Mouse (Mus musculus): Measurements from ENCODE around the gene Gm13090. TPM values are rescaled to one million over a fixed set of nuclear protein-coding genes. Genes with fewer than 3 reads are reported as not detected.
A peak's percentile ranks its signal among the peaks of the same experiment; 100 is the strongest.

Gm13090 gene
- total and polyA plus RNA-seq, 3 experiments = not detected

- H3K27me3 ChIP-seq (ENCODE audit: insufficient read depth, low read length) = no peaks in the 10 kb centered on the region
- ATAC-seq (ENCODE audit: extremely low read depth, insufficient number of reproducible peaks, low FRiP score, poor library complexity, severe bottlenecking) (no peak), DNase-seq (ENCODE audit: low spot score) (no peak)
- no peak overlapping the region for H3K4me3 ChIP-seq (ENCODE audit: low read depth, low read length)
- peaks cover 95% of the 10 kb centered on the region for H3K9me3 ChIP-seq (replicated peaks)
- TF ChIP-seq GATA2 (IDR thresholded peaks at IDR 0.05; ENCODE audit: borderline replicate concordance, low read depth, low read length) = no peak
- TF ChIP-seq CTCF (IDR thresholded peaks at IDR 0.05; ENCODE audit: low read depth, low read length) = no peak
- no peak for TF ChIP-seq POLR2AphosphoS5 (IDR thresholded peaks at IDR 0.05; ENCODE audit: insufficient replicate concordance, low read depth, low read length)
- TF ChIP-seq TAL1 (conservative IDR thresholded peaks at IDR 0.05; ENCODE audit: low read depth, low read length) = no peak
- TF ChIP-seq GATA1 (IDR thresholded peaks at IDR 0.05; ENCODE audit: borderline replicate concordance, low read length) = no peak
- no peaks in the 10 kb centered on the region for H3K36me3 ChIP-seq (replicated peaks)
- no peaks in the 10 kb centered on the region for H3K4me1 ChIP-seq (ENCODE audit: insufficient read depth, low read depth, low read length)
Measured at GRCm38 (mm10) chr4:151138586-151138985, 49.2 kb downstream of the Gm13090 start.

GRCm38 (mm10) chr4:151139053-151139840, 49.9 kb downstream of the Gm13090 start:
- ATAC-seq (ENCODE audit: extremely low read depth, insufficient number of reproducible peaks, low FRiP score, poor library complexity, severe bottlenecking) = no peak
- no peak for DNase-seq (ENCODE audit: low spot score)
- no peaks in the 10 kb centered on the region for H3K27me3 ChIP-seq (ENCODE audit: insufficient read depth, low read length)

GRCm38 (mm10) chr4:151140368-151140982, 51.1 kb downstream of the Gm13090 start:
- Histone ChIP-seq H3K27me3 (ENCODE audit: insufficient read depth, low read length) (no peaks in the 10 kb centered on the region), H3K4me3 (ENCODE audit: low read depth, low read length) (peak overlapping the region; percentile 27; the same call in 1 of the 2 replicates), H3K9me3 (replicated peaks) (peaks cover 95% of the 10 kb centered on the region), H3K36me3 (replicated peaks) (no peaks in the 10 kb centered on the region), H3K4me1 (ENCODE audit: insufficient read depth, low read depth, low read length) (no peaks in the 10 kb centered on the region; the same call in 1 of the 2 replicates)
- no peak for TF ChIP-seq GATA1 (IDR thresholded peaks at IDR 0.05; ENCODE audit: borderline replicate concordance, low read length)
- no peak for TF ChIP-seq GATA2 (IDR thresholded peaks at IDR 0.05; ENCODE audit: borderline replicate concordance, low read depth, low read length)
- no peak for TF ChIP-seq POLR2AphosphoS5 (IDR thresholded peaks at IDR 0.05; ENCODE audit: insufficient replicate concordance, low read depth, low read length)
- no peak for TF ChIP-seq TAL1 (conservative IDR thresholded peaks at IDR 0.05; ENCODE audit: low read depth, low read length)
- TF ChIP-seq CTCF (IDR thresholded peaks at IDR 0.05; ENCODE audit: low read depth, low read length) = no peak
- DNase-seq (ENCODE audit: low spot score) (no peak), ATAC-seq (ENCODE audit: extremely low read depth, insufficient number of reproducible peaks, low FRiP score, poor library complexity, severe bottlenecking) (no peak)

More at GRCm38 (mm10) chr4:151139053-151139840, 49.9 kb downstream of the Gm13090 start:
- peaks cover 95% of the 10 kb centered on the region for H3K9me3 ChIP-seq (replicated peaks)
- no peak overlapping the region for H3K4me3 ChIP-seq (ENCODE audit: low read depth, low read length)
- no peaks in the 10 kb centered on the region for H3K36me3 ChIP-seq (replicated peaks)
- H3K4me1 ChIP-seq (ENCODE audit: insufficient read depth, low read depth, low read length) = no peaks in the 10 kb centered on the region
- TF ChIP-seq POLR2AphosphoS5 (IDR thresholded peaks at IDR 0.05; ENCODE audit: insufficient replicate concordance, low read depth, low read length) (no peak), GATA2 (IDR thresholded peaks at IDR 0.05; ENCODE audit: borderline replicate concordance, low read depth, low read length) (no peak), TAL1 (conservative IDR thresholded peaks at IDR 0.05; ENCODE audit: low read depth, low read length) (no peak), GATA1 (IDR thresholded peaks at IDR 0.05; ENCODE audit: borderline replicate concordance, low read length) (no peak), CTCF (IDR thresholded peaks at IDR 0.05; ENCODE audit: low read depth, low read length) (no peak)

Other genes with a start within 250 kb of the Gm13090 start
- not detected in 2 replicates for gene Errfi1, start 235.7 kb upstream of the Gm13090 start, total RNA-seq (2014; fragmentation: Nextera tagmentation)
- gene Errfi1, start 235.7 kb upstream of the Gm13090 start, total RNA-seq (2017) = 0.05 TPM in 1 of 2 replicates, not detected in the other
- gene Errfi1, start 235.7 kb upstream of the Gm13090 start, polyA plus RNA-seq (2012) = not detected in 2 replicates
- 187 and 204 TPM in 2 replicates for gene Park7, start 175.1 kb upstream of the Gm13090 start, total RNA-seq (2014; fragmentation: Nextera tagmentation)
- gene Park7, start 175.1 kb upstream of the Gm13090 start, total RNA-seq (2017) = 398 and 402 TPM in 2 replicates
- 276 and 342 TPM in 2 replicates for gene Park7, start 175.1 kb upstream of the Gm13090 start, polyA plus RNA-seq (2012)
- gene Tnfrsf9, start 175.0 kb upstream of the Gm13090 start, total RNA-seq (2014; fragmentation: Nextera tagmentation) = 13.1 and 20.2 TPM in 2 replicates
- 1.1 and 1.7 TPM in 2 replicates for gene Tnfrsf9, start 175.0 kb upstream of the Gm13090 start, total RNA-seq (2017)
- 0.25 and 0.47 TPM in 2 replicates for gene Tnfrsf9, start 175.0 kb upstream of the Gm13090 start, polyA plus RNA-seq (2012)
- gene Uts2, start 92.5 kb upstream of the Gm13090 start, total RNA-seq (2014; fragmentation: Nextera tagmentation) = not detected in 2 replicates
- not detected in 2 replicates for gene Uts2, start 92.5 kb upstream of the Gm13090 start, total RNA-seq (2017)
- gene Uts2, start 92.5 kb upstream of the Gm13090 start, polyA plus RNA-seq (2012) = not detected in 2 replicates
- gene Per3, start 44.9 kb upstream of the Gm13090 start, total RNA-seq (2014; fragmentation: Nextera tagmentation) = 6.5 and 8.3 TPM in 2 replicates
- 3.3 and 3.4 TPM in 2 replicates for gene Per3, start 44.9 kb upstream of the Gm13090 start, total RNA-seq (2017)
- 1.2 and 1.6 TPM in 2 replicates for gene Per3, start 44.9 kb upstream of the Gm13090 start, polyA plus RNA-seq (2012)
- 66.1 and 67.8 TPM in 2 replicates for gene Vamp3, start 31.6 kb upstream of the Gm13090 start, total RNA-seq (2014; fragmentation: Nextera tagmentation)
- gene Vamp3, start 31.6 kb upstream of the Gm13090 start, total RNA-seq (2017) = 55.1 and 77.7 TPM in 2 replicates
- 2.4 and 2.7 TPM in 2 replicates for gene Vamp3, start 31.6 kb upstream of the Gm13090 start, polyA plus RNA-seq (2012)

All from G1E (cell line).